Mouse (Mus musculus) limb, embryonic 11.5 days (tissue): ENCODE results near the gene Unc13b. TPM values are rescaled to one million over a fixed set of nuclear protein-coding genes. Genes with fewer than 3 reads are reported as not detected.

Experiments
- ATAC-seq: fragments of 200-750 bp; cut with Nextera tagmentation; 2 replicates; pipeline ENCODE4 v1.8.0; 2017; ENCODE audit warnings: low read depth; ENCODE audit not compliant: insufficient number of reproducible peaks, low FRiP score, low TSS enrichment
- DNase-seq: peaks from one replicate; pipeline ENCODE4 v3.0.0-alpha.2; 2015; ENCODE audit warnings: low spot score
- H3K27ac ChIP-seq: fragments of 300-500 bp; sonication (generic); replicated peaks from 2 replicates; pipeline ENCODE4 v1.5.1; 2014; ENCODE audit warnings: low read depth, mild to moderate bottlenecking, low read length
- H3K27me3 ChIP-seq: fragments of 300-500 bp; sonication (generic); 2 replicates; pipeline ENCODE4 v1.6.1; 2014; ENCODE audit warnings: mild to moderate bottlenecking, low read length, mixed read lengths; ENCODE audit not compliant: control insufficient read depth, insufficient read depth
- H3K36me3 ChIP-seq: fragments of 300-500 bp; sonication (generic); 2 replicates; pipeline ENCODE4 v1.6.1; 2014; ENCODE audit warnings: mild to moderate bottlenecking, low read length, moderate library complexity, mixed read lengths; ENCODE audit not compliant: control insufficient read depth, insufficient read depth
- H3K4me1 ChIP-seq: fragments of 300-500 bp; sonication (generic); 2 replicates; pipeline ENCODE4 v1.6.1; 2014; ENCODE audit warnings: low read length, mixed read lengths; ENCODE audit not compliant: control insufficient read depth, insufficient read depth
- H3K4me2 ChIP-seq: fragments of 300-500 bp; sonication (generic); 2 replicates; pipeline ENCODE4 v1.6.1; 2014; ENCODE audit warnings: low read depth, mild to moderate bottlenecking, moderate library complexity; ENCODE audit not compliant: severe bottlenecking
- H3K4me3 ChIP-seq: fragments of 300-500 bp; sonication (generic); 2 replicates; pipeline ENCODE4 v1.5.1; 2014; ENCODE audit warnings: low read depth, low read length
- H3K9ac ChIP-seq: fragments of 300-500 bp; sonication (generic); 2 replicates; pipeline ENCODE4 v1.6.1; 2014; ENCODE audit warnings: mild to moderate bottlenecking, low read length
- H3K9me3 ChIP-seq: fragments of 300-500 bp; sonication (generic); 2 replicates; pipeline ENCODE4 v1.6.1; 2016; ENCODE audit warnings: low read length; ENCODE audit not compliant: control insufficient read depth
- WGBS: fragments of 180-500 bp; shearing (Covaris S2); extraction: QIAGEN DNeasy Blood & Tissue Kit; methylation state at CpG from one replicate; pipeline ENCODE4 v1.1.7; 2014; 5-methylcytosine and 5-hydroxymethylcytosine counted together
- polyA plus RNA-seq: library from polyadenylated mRNA; unstranded; fragments of >200 nt; fragmentation: Nextera tagmentation; extraction: Ambion mirVana; gene quantifications from 2 replicates; pipeline ENCODE4 v1.2.1, GENCODE M21; 2014

The Unc13b gene
- polyA plus RNA-seq, 1 experiment from 2014 or later = 2.4 TPM

DNA sequence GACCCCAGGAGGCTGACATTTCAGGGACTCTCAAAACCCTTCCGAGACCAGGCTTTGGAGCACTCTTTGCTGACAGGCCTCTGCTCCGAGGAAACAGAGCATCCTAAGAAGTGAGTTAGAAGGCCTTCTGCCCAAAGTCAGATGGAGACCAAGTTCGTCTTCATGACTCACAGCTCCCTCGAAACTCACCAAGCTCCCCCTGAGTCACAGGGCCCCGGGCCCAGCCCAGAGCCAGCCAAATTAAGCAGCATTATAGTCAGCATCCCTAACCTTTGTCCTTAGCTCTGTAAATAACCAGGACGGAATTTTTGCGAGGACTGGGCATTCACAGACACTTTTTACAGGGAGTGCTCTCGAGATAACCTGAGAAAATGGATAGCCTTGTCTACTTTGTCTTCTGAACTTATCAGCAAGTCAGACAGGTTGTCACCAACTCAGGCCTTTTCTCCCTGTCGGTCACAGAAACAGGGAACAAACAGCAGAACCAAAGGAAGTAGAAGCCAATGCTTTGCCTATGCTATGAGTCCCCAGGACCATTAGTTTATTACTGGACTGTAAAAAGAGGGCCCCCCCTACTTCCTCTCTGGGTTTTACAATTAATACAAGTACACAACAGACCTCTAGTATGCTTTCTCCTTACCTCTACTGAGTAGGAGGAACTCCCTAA is 17.7 kb upstream of the Unc13b start:
- no peak overlapping the region for H3K4me3 ChIP-seq
- H3K9ac ChIP-seq = no peak overlapping the region
- 67% methylated on average over 9 of the region's 9 CpGs for WGBS
- DNase-seq = no peak
- no peak overlapping the region for H3K4me2 ChIP-seq
- H3K4me1 ChIP-seq = peaks cover 20% of the 10 kb centered on the region
- H3K9me3 ChIP-seq = no peaks in the 10 kb centered on the region
- H3K27ac ChIP-seq = no peak overlapping the region
- H3K27me3 ChIP-seq = no peaks in the 10 kb centered on the region
- no peak for ATAC-seq
- H3K36me3 ChIP-seq = no peaks in the 10 kb centered on the region

DNA sequence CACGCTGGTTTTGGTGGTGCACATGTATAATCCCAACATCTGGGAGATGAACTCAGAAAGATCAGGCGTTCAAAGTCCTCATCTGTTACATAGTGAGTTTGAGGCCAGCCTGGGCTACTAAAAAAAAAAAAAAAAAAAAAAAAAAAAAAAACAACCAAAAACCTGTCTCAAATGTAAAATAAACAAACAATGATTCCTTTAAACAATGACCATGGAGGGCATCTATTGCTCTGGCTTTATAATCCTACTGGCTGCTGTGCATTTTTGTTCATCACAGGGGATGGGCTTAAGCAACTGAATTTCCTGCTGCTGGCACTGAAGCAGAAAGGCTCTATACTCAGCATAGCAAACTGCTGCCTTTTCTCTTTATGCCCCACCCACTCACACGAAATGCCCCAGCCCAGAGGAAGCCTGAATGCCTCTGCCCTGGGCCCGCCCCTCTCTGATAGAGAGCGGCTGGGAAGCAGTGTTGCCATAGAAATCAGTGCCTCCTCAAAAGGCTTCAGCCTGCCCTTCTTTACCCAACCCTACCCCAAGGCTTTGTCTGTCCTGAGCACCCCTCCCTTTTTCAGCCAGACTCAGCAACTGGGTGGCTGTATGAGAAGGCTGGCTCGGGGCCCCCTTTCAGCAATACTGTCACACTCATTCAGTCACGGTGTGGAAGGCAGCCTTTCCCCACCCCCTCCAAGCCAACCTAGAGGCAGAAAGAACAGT is 15.0 kb upstream of the Unc13b start:
- peak overlapping the region; percentile 36; the same call in 1 of the 2 replicates for H3K27ac ChIP-seq
- no peaks in the 10 kb centered on the region for H3K36me3 ChIP-seq
- DNase-seq (peak; percentile 50), ATAC-seq (no peak)
- 23% methylated on average over 7 of the region's 7 CpGs for WGBS
- H3K4me3 ChIP-seq = no peak overlapping the region
- H3K9me3 ChIP-seq = no peaks in the 10 kb centered on the region
- H3K4me1 ChIP-seq = peaks cover 20% of the 10 kb centered on the region
- no peak overlapping the region; the same call in 1 of the 2 replicates for H3K4me2 ChIP-seq
- H3K9ac ChIP-seq = no peak overlapping the region
- H3K27me3 ChIP-seq = no peaks in the 10 kb centered on the region

DNA sequence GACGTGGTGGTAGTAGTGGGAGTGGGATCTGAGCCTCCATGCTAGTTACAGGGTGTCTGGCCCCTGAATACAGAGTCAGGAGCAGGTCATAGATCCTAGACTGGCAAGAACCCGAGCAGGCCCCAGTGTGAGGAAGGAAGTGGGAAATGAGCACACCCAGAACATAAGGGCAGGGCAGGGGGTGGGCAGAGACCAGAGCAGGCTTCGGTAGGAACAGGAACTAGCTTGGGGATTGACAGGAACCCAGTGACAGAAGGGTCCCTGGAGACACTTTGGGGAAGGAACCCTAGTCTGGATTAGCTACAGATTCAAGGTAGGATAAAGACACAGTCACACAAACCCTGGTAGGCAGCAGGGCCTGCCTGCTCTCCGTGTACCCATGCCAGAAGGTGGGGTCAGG is 14.1 kb upstream of the Unc13b start:
- no peak for DNase-seq
- Histone ChIP-seq H3K27ac (no peak overlapping the region), H3K4me2 (peak overlapping the region; percentile 64), H3K9me3 (no peaks in the 10 kb centered on the region), H3K27me3 (no peaks in the 10 kb centered on the region), H3K9ac (0 out of 2 replicates have a peak overlapping the region, but pooled peaks have one; percentile 17), H3K4me1 (peaks cover 13% of the 10 kb centered on the region), H3K36me3 (no peaks in the 10 kb centered on the region), H3K4me3 (peak overlapping the region; percentile 47; the same call in 1 of the 2 replicates)
- ATAC-seq = no peak
- 40% methylated on average over 4 of the region's 4 CpGs for WGBS

DNA sequence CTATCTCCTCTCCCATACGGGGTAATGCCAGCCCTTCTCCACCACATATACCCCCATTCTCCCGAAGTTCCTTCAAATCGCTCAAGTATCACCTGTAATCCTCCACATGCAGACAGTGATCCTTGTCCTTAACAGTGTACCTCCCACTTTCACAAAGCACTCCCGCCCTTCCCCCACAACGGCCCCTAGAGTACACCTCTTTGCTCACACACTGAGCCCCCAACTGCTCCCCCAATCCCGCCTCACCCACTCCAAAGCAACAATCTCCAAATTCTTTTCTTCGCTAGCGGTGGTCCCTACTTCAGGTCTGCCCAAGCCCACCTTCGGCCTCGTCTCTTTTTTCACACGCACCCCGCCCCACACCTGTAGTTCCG is 13.5 kb upstream of the Unc13b start:
- ATAC-seq (peak; percentile 15; the same call in 1 of the 2 replicates), DNase-seq (no peak)
- no peak overlapping the region for H3K27ac ChIP-seq
- 8% methylated on average over 13 of the region's 13 CpGs for WGBS
- H3K9me3 ChIP-seq = no peaks in the 10 kb centered on the region
- no peaks in the 10 kb centered on the region for H3K36me3 ChIP-seq
- peak overlapping the region; percentile 64 for H3K4me2 ChIP-seq
- 0 out of 2 replicates have a peak overlapping the region, but pooled peaks have one; percentile 17 for H3K9ac ChIP-seq
- no peaks in the 10 kb centered on the region for H3K27me3 ChIP-seq
- H3K4me3 ChIP-seq = peak overlapping the region; percentile 47
- H3K4me1 ChIP-seq = peaks cover 12% of the 10 kb centered on the region; the same call in 1 of the 2 replicates

DNA sequence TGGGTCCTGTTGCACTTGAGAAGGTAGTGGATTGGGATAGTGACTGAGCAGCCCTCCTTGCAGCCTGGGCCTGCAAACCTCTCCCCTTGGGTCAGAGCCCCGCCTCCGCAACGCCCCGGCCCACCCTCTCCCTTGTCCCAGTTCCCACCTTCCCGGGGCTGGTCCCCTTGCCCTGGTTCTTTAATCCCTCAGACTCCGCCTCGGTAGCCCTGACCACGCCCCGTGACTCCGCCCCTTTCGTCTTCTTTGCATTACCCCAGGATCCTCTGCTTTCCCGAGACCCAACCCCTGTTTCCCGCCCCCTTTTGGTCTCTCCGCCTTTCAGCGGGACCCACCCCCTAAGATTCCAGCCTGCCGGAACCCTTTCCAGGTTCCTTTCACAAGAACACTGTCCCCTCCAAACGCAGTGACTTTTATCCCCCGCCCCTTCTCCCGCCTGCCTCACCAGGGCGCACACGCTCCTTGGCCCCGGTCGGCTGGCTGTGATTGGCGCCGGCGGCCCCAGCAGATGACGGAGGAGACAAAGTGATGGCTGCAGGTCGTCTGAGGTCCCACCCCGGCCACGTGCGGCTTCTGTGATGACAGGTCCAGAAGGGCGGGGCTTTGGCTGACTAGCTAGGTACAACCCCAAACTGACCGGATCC is 13.0 kb upstream of the Unc13b start, which contains the start of gene Fam214b:
Gene Fam214b, minus strand, starts transcription at position 562 of the 644 bp plus-strand sequence.
- no peaks in the 10 kb centered on the region for H3K27me3 ChIP-seq
- DNase-seq (peak; percentile 100), ATAC-seq (peak; percentile 95)
- H3K9me3 ChIP-seq = no peaks in the 10 kb centered on the region
- H3K9ac ChIP-seq = 0 out of 2 replicates have a peak within 1 kb of the TSS, but pooled peaks have one; percentile 40
- peaks cover 12% of the 10 kb centered on the region; the same call in 1 of the 2 replicates for H3K4me1 ChIP-seq
- 1% methylated on average over 33 of the region's 33 CpGs for WGBS
- H3K4me3 ChIP-seq = peak within 1 kb of the TSS; percentile 47
- no peak within 1 kb of the TSS for H3K27ac ChIP-seq
- peak within 1 kb of the TSS; percentile 64 for H3K4me2 ChIP-seq
- H3K36me3 ChIP-seq = no peaks in the 10 kb centered on the region

DNA sequence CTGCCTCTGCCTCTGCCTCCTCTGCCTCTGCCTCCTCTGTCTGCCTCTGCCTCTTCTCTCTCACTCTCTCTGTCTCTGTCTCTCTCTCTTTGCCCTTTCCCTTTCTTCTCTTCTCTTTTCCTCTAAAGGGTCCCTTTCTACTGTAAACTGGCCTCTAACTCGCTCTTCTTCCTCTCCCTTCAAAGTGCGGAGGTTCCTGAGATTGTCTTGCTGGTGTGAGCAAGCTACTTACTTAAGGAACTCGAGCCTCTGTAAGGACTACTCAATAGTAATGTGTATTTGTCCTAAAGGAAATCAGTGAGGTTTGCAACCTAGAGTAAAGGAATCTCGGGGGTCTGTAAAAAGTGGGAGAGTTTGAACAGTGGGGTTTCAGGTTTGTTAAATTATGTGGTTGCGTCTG is 12.1 kb upstream of the Unc13b start:
- no peak overlapping the region for H3K4me2 ChIP-seq
- ATAC-seq = no peak
- peaks cover 12% of the 10 kb centered on the region; the same call in 1 of the 2 replicates for H3K4me1 ChIP-seq
- WGBS = 59% methylated on average over 5 of the region's 5 CpGs
- no peaks in the 10 kb centered on the region for H3K27me3 ChIP-seq
- no peaks in the 10 kb centered on the region for H3K36me3 ChIP-seq
- no peak overlapping the region for H3K27ac ChIP-seq
- DNase-seq = no peak
- H3K9me3 ChIP-seq = no peaks in the 10 kb centered on the region
- H3K4me3 ChIP-seq = no peak overlapping the region
- H3K9ac ChIP-seq = no peak overlapping the region

DNA sequence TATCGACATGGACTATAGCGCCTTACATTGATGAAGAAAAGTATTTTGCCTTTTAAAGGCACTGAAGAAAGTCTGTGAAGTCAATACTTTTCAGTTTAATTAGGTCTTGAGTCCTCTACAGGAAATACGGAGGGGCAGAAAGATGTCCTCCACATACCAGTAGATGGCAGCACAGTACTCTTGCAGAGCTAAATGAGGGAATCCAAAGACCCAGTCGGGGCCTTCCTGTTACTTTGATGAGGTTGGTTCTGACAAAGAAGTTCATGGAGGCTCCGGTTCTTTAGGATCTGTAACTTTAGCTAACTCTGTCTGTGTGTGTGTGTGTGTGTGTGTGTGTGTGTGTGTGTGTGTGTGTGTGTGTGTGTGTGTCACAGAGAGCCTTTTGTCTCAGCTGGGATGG is 11.5 kb upstream of the Unc13b start:
- Histone ChIP-seq H3K4me3 (no peak overlapping the region), H3K27me3 (no peaks in the 10 kb centered on the region), H3K9ac (no peak overlapping the region), H3K27ac (no peak overlapping the region), H3K9me3 (no peaks in the 10 kb centered on the region), H3K36me3 (no peaks in the 10 kb centered on the region), H3K4me2 (no peak overlapping the region), H3K4me1 (peaks cover 12% of the 10 kb centered on the region; the same call in 1 of the 2 replicates)
- WGBS = 11% methylated on average over 5 of the region's 5 CpGs
- ATAC-seq = no peak
- DNase-seq = peak; percentile 72

DNA sequence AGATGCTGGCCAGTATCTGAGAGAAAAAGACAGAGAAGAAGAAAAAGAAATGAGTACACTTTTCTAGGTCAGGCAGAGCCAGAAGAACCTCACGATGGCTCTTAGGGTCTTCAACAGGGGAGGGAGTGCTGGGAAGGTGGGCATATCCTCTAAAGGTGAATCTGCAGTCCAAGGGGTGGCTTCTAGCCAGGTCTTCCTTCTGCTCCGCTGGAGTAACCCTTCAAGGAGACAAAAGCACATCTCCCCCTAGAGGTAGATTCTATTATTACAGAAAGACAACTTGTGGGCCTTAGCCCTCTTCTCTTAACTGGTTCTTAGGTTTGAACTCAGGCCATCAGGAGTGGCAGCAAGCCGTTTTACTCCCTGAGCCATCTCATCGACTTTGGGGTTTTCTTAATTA is 6.1 kb upstream of the Unc13b start:
- Histone ChIP-seq H3K4me2 (no peak overlapping the region), H3K9me3 (no peaks in the 10 kb centered on the region), H3K4me1 (no peaks in the 10 kb centered on the region), H3K9ac (no peak overlapping the region), H3K4me3 (no peak overlapping the region), H3K36me3 (no peaks in the 10 kb centered on the region), H3K27ac (no peak overlapping the region), H3K27me3 (no peaks in the 10 kb centered on the region)
- WGBS = 7% methylated on average over 4 of the region's 4 CpGs
- DNase-seq = no peak
- no peak for ATAC-seq
